Mouse (Mus musculus) kidney, embryonic 14.5 days (tissue): Measurements from ENCODE around the gene Mtus2. TPM values are rescaled to one million over a fixed set of nuclear protein-coding genes. Genes with fewer than 3 reads are reported as not detected.
A peak's percentile ranks its signal among the peaks of the same experiment; 100 is the strongest.

Experiments
- ATAC-seq: fragments of 200-750 bp; cut with Nextera tagmentation; 2 replicates; pipeline ENCODE4 v1.8.0; 2017; ENCODE audit warnings: moderate number of reproducible peaks, mild to moderate bottlenecking, moderate TSS enrichment, moderate library complexity; ENCODE audit not compliant: low FRiP score, low TSS enrichment
- H3K27ac ChIP-seq: fragments of 300-500 bp; sonication (generic); 2 replicates; pipeline ENCODE4 v1.5.1; 2014; ENCODE audit warnings: low read depth, mild to moderate bottlenecking, low read length, moderate library complexity, mixed read lengths
- H3K27me3 ChIP-seq: fragments of 300-500 bp; sonication (generic); 2 replicates; pipeline ENCODE4 v1.6.1; 2014; ENCODE audit warnings: mild to moderate bottlenecking, low read length; ENCODE audit not compliant: control insufficient read depth, insufficient read depth
- H3K36me3 ChIP-seq: fragments of 300-500 bp; sonication (generic); 2 replicates; pipeline ENCODE4 v1.6.1; 2014; ENCODE audit warnings: low read length, mixed read lengths; ENCODE audit not compliant: control insufficient read depth, insufficient read depth
- H3K4me1 ChIP-seq: fragments of 300-500 bp; sonication (generic); 2 replicates; pipeline ENCODE4 v1.6.1; 2014; ENCODE audit warnings: low read length, mixed read lengths; ENCODE audit not compliant: control insufficient read depth, insufficient read depth
- H3K4me2 ChIP-seq: fragments of 300-500 bp; sonication (generic); replicated peaks from 2 replicates; pipeline ENCODE4 v1.6.1; 2014; ENCODE audit warnings: low read depth, mild to moderate bottlenecking, low read length
- H3K4me3 ChIP-seq: fragments of 300-500 bp; sonication (generic); 2 replicates; pipeline ENCODE4 v1.5.1; 2014; ENCODE audit warnings: mild to moderate bottlenecking, low read length
- H3K9ac ChIP-seq: fragments of 300-500 bp; sonication (generic); 2 replicates; pipeline ENCODE4 v1.6.1; 2014; ENCODE audit warnings: low read depth, mild to moderate bottlenecking, low read length, moderate library complexity
- H3K9me3 ChIP-seq: fragments of 300-500 bp; sonication (generic); 2 replicates; pipeline ENCODE4 v1.6.1; 2016; ENCODE audit warnings: low read length; ENCODE audit not compliant: control insufficient read depth
- WGBS: fragments of 180-500 bp; shearing (Covaris S2); extraction: QIAGEN DNeasy Blood & Tissue Kit; methylation state at CpG from one replicate; pipeline ENCODE4 v1.1.7; 2014; 5-methylcytosine and 5-hydroxymethylcytosine counted together
- polyA plus RNA-seq: library from polyadenylated mRNA; unstranded; fragments of >200 nt; fragmentation: Nextera tagmentation; extraction: Ambion mirVana; gene quantifications from 2 replicates; pipeline ENCODE4 v1.2.1, GENCODE M21; 2014

The Mtus2 gene
- polyA plus RNA-seq, 1 experiment from 2014 or later = 2.3 TPM

GRCm38 (mm10) chr5:148211831-148212230, 254.7 kb downstream of the Mtus2 start:
- WGBS = over 99% methylated on average over 4 of the region's 4 CpGs
- Histone ChIP-seq H3K4me2 (no peak overlapping the region), H3K36me3 (no peaks in the 10 kb centered on the region), H3K9ac (no peak overlapping the region), H3K27ac (no peak overlapping the region), H3K27me3 (no peaks in the 10 kb centered on the region), H3K4me1 (no peaks in the 10 kb centered on the region), H3K4me3 (no peak overlapping the region), H3K9me3 (no peaks in the 10 kb centered on the region)
- no peak for ATAC-seq

- Histone ChIP-seq H3K36me3 (no peaks in the 10 kb centered on the region), H3K4me3 (no peak overlapping the region), H3K4me2 (no peak overlapping the region), H3K9ac (no peak overlapping the region), H3K4me1 (no peaks in the 10 kb centered on the region), H3K9me3 (no peaks in the 10 kb centered on the region), H3K27me3 (no peaks in the 10 kb centered on the region), H3K27ac (no peak overlapping the region)
- WGBS = 76% methylated on average over 8 of the region's 8 CpGs
- no peak for ATAC-seq
Observed at GRCm38 (mm10) chr5:148216786-148217185, 259.7 kb downstream of the Mtus2 start.

- no peaks in the 10 kb centered on the region for H3K4me1 ChIP-seq
- no peak overlapping the region for H3K9ac ChIP-seq
- ATAC-seq = no peak
- H3K27me3 ChIP-seq = no peaks in the 10 kb centered on the region
- WGBS = 89% methylated on average over 5 of the region's 5 CpGs
- H3K4me3 ChIP-seq = no peak overlapping the region
- no peak overlapping the region for H3K4me2 ChIP-seq
- no peaks in the 10 kb centered on the region for H3K9me3 ChIP-seq
- H3K36me3 ChIP-seq = no peaks in the 10 kb centered on the region
- no peak overlapping the region for H3K27ac ChIP-seq
Observed at GRCm38 (mm10) chr5:148222898-148223297, 265.8 kb downstream of the Mtus2 start.

GRCm38 (mm10) chr5:148224004-148224403, 266.9 kb downstream of the Mtus2 start:
- H3K27me3 ChIP-seq = no peaks in the 10 kb centered on the region
- no peaks in the 10 kb centered on the region for H3K36me3 ChIP-seq
- H3K4me2 ChIP-seq = no peak overlapping the region
- no peak for ATAC-seq
- no peaks in the 10 kb centered on the region for H3K9me3 ChIP-seq
- no peak overlapping the region for H3K4me3 ChIP-seq
- no peaks in the 10 kb centered on the region for H3K4me1 ChIP-seq
- 88% methylated on average over 16 of the region's 16 CpGs for WGBS
- no peak overlapping the region for H3K27ac ChIP-seq
- no peak overlapping the region for H3K9ac ChIP-seq

- Histone ChIP-seq H3K27ac (no peak overlapping the region), H3K4me1 (no peaks in the 10 kb centered on the region), H3K9ac (no peak overlapping the region), H3K4me2 (no peak overlapping the region), H3K27me3 (no peaks in the 10 kb centered on the region), H3K9me3 (no peaks in the 10 kb centered on the region), H3K4me3 (no peak overlapping the region), H3K36me3 (no peaks in the 10 kb centered on the region)
- no peak for ATAC-seq
- 45% methylated on average over 18 of the region's 18 CpGs for WGBS
Observed at GRCm38 (mm10) chr5:148233714-148234113, 276.6 kb downstream of the Mtus2 start.

GRCm38 (mm10) chr5:148236616-148237015, 279.5 kb downstream of the Mtus2 start:
- H3K9ac ChIP-seq = no peak overlapping the region
- H3K4me3 ChIP-seq = no peak overlapping the region
- no peaks in the 10 kb centered on the region for H3K36me3 ChIP-seq
- no peaks in the 10 kb centered on the region for H3K9me3 ChIP-seq
- no peak; the same call in 1 of the 2 replicates for ATAC-seq
- no peak overlapping the region for H3K27ac ChIP-seq
- H3K27me3 ChIP-seq = no peaks in the 10 kb centered on the region
- 52% methylated on average over 9 of the region's 9 CpGs for WGBS
- no peaks in the 10 kb centered on the region for H3K4me1 ChIP-seq
- peak overlapping the region; percentile 5; the same call in 1 of the 2 replicates for H3K4me2 ChIP-seq

GRCm38 (mm10) chr5:148239067-148239466, 281.9 kb downstream of the Mtus2 start:
- no peak overlapping the region for H3K27ac ChIP-seq

GRCm38 (mm10) chr5:148239757-148240156, 282.6 kb downstream of the Mtus2 start:
- Histone ChIP-seq H3K4me3 (no peak overlapping the region), H3K4me1 (no peaks in the 10 kb centered on the region), H3K9me3 (no peaks in the 10 kb centered on the region), H3K4me2 (no peak overlapping the region), H3K9ac (no peak overlapping the region), H3K27ac (no peak overlapping the region), H3K27me3 (no peaks in the 10 kb centered on the region), H3K36me3 (no peaks in the 10 kb centered on the region)
- no peak for ATAC-seq
- WGBS = 36% methylated on average over 2 of the region's 2 CpGs

More at GRCm38 (mm10) chr5:148239067-148239466, 281.9 kb downstream of the Mtus2 start:
- H3K36me3 ChIP-seq = no peaks in the 10 kb centered on the region
- H3K9me3 ChIP-seq = no peaks in the 10 kb centered on the region
- no peak overlapping the region for H3K9ac ChIP-seq
- no peak overlapping the region for H3K4me2 ChIP-seq
- H3K4me1 ChIP-seq = no peaks in the 10 kb centered on the region
- no peak for ATAC-seq
- no peaks in the 10 kb centered on the region for H3K27me3 ChIP-seq
- no peak overlapping the region for H3K4me3 ChIP-seq

- 0 out of 2 replicates have a peak, but pooled peaks cover 2% of the 10 kb centered on the region for H3K9me3 ChIP-seq
- no peak overlapping the region for H3K4me3 ChIP-seq
- H3K27me3 ChIP-seq = no peaks in the 10 kb centered on the region
- ATAC-seq = 0 out of 2 replicates have a peak, but pooled peaks have one; percentile 50
- 9% methylated on average over 7 of the region's 7 CpGs for WGBS
- no peak overlapping the region for H3K9ac ChIP-seq
- no peaks in the 10 kb centered on the region for H3K4me1 ChIP-seq
- H3K36me3 ChIP-seq = no peaks in the 10 kb centered on the region
- H3K27ac ChIP-seq = no peak overlapping the region
- no peak overlapping the region for H3K4me2 ChIP-seq
Observed at GRCm38 (mm10) chr5:148241932-148242331, 284.8 kb downstream of the Mtus2 start.
